17 mouse cellular contexts compared by ENCODE assay signal in the genomic region with DNA sequence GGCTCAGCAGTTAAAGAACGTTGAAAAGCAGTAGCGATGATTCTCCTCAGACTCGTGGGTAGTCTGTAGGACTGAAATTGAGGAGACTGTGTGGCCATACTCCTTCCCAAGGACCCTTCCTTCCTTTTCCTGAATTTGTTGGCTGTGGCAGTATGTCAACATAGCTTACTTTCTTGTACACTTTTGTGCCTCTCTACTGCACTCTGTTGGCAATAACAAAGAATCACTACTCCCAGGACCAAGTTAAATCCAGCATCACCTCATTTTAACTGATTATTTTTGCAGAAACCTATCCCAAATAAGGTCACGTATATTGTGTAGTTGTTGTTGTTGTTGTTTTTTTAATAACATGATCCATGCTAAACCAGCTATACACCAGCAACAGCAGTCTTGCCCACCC. TPM values are rescaled to one million over a fixed set of nuclear protein-coding genes. Genes with fewer than 3 reads are reported as not detected.
DNase-seq lines count a peak whose midpoint lies in the region; ATAC-seq and TF ChIP-seq lines count a peak whose summit lies in the region.
"Had no signal": no experiment of that assay in that cellular context is flagged by ENCODE, and none has a peak within 500 bp of the region (broad histone marks: within the 10 kb centered on the region; RNA-seq: fewer than 3 reads in every experiment).

No protein-coding gene starts in this region.

- no peak overlapping the region for H3K4me2 ChIP-seq in heart, postnatal 0 days (ENCODE audit: low read depth, low read length)
- H3K4me2 ChIP-seq in midbrain, postnatal 0 days (ENCODE audit: low read depth, low read length, poor library complexity, severe bottlenecking): no peak overlapping the region
- no peak overlapping the region for H3K4me2 ChIP-seq in stomach, postnatal 0 days (replicated peaks; ENCODE audit: low read depth)
- H3K4me2 ChIP-seq: forebrain, embryonic 15.5 days; limb, embryonic 13.5 days had no signal

- peak; percentile 49 for DNase-seq in heart, postnatal 0 days (ENCODE audit: low spot score)
- no peak for DNase-seq in heart, embryonic 10.5 days (ENCODE audit: low spot score)
- DNase-seq in midbrain, postnatal 0 days (ENCODE audit: low spot score): no peak
- DNase-seq in midbrain, embryonic 10.5 days (ENCODE audit: low spot score): no peak
- DNase-seq in MN1 (ENCODE audit: low spot score): peak; percentile 12
- no peak for DNase-seq in stomach, postnatal 0 days (ENCODE audit: low spot score)
- no peak for DNase-seq in embryo, embryonic 10.5 days (ENCODE audit: low spot score)
- DNase-seq: cerebellum, adult 18-20 months; embryo, embryonic 11 days; gastrocnemius, postnatal 14 days; kidney, postnatal 14 days; lung, adult 18-20 months; thymus, postnatal 14 days had no signal

- no peak for TF ChIP-seq EP300 in heart, postnatal 0 days (IDR thresholded peaks at IDR 0.05; ENCODE audit: low read depth)
- no peak for TF ChIP-seq EP300 in stomach, postnatal 0 days (optimal IDR thresholded peaks at IDR 0.05)

- H3K27me3 ChIP-seq in heart, postnatal 0 days (ENCODE audit: control insufficient read depth, insufficient read depth, low read length): no peaks in the 10 kb centered on the region
- H3K27me3 ChIP-seq in heart, embryonic 10.5 days (ENCODE audit: insufficient read depth, poor library complexity, severe bottlenecking): no peaks in the 10 kb centered on the region
- H3K27me3 ChIP-seq in midbrain, postnatal 0 days (ENCODE audit: insufficient read depth, low read length): no peaks in the 10 kb centered on the region
- no peaks in the 10 kb centered on the region for H3K27me3 ChIP-seq in midbrain, embryonic 10.5 days (ENCODE audit: low read depth, poor library complexity, severe bottlenecking)
- no peaks in the 10 kb centered on the region for H3K27me3 ChIP-seq in stomach, postnatal 0 days (ENCODE audit: control insufficient read depth, insufficient read depth, low read length)
- H3K27me3 ChIP-seq: forebrain, embryonic 15.5 days; limb, embryonic 13.5 days; megakaryocyte, embryonic 14.5 days had no signal

- H3K4me1 ChIP-seq in heart, postnatal 0 days (ENCODE audit: control insufficient read depth, insufficient read depth): peaks cover 27% of the 10 kb centered on the region
- peaks cover 13% of the 10 kb centered on the region for H3K4me1 ChIP-seq in heart, embryonic 10.5 days
- H3K4me1 ChIP-seq in midbrain, postnatal 0 days (ENCODE audit: insufficient read depth, low read length): no peaks in the 10 kb centered on the region
- no peaks in the 10 kb centered on the region for H3K4me1 ChIP-seq in midbrain, embryonic 10.5 days
- H3K4me1 ChIP-seq in stomach, postnatal 0 days (replicated peaks; ENCODE audit: control insufficient read depth, insufficient read depth): no peaks in the 10 kb centered on the region
- H3K4me1 ChIP-seq: limb, embryonic 13.5 days had no signal

- no peak for ATAC-seq in heart, postnatal 0 days (ENCODE audit: insufficient read depth, low read depth)
- no peak for ATAC-seq in midbrain, postnatal 0 days (ENCODE audit: low FRiP score)
- no peak for ATAC-seq in stomach, postnatal 0 days (ENCODE audit: low FRiP score, low TSS enrichment)
- ATAC-seq: forebrain, embryonic 15.5 days had no signal

- 88% methylated on average over 4 of the region's 4 CpGs for WGBS in heart, postnatal 0 days
- 91% methylated on average over 4 of the region's 4 CpGs for WGBS in heart, embryonic 10.5 days
- WGBS in midbrain, postnatal 0 days: 87% methylated on average over 4 of the region's 4 CpGs
- 93% methylated on average over 4 of the region's 4 CpGs for WGBS in midbrain, embryonic 10.5 days
- WGBS in stomach, postnatal 0 days: 89% methylated on average over 4 of the region's 4 CpGs

- H3K9ac ChIP-seq in heart, postnatal 0 days (replicated peaks; ENCODE audit: low read depth, low read length): no peak overlapping the region
- H3K9ac ChIP-seq in midbrain, postnatal 0 days (replicated peaks; ENCODE audit: low read length, poor library complexity, severe bottlenecking): no peak overlapping the region
- no peak overlapping the region for H3K9ac ChIP-seq in stomach, postnatal 0 days (ENCODE audit: low read length)
- H3K9ac ChIP-seq: forebrain, embryonic 15.5 days; limb, embryonic 13.5 days had no signal

- H3K9me3 ChIP-seq in heart, postnatal 0 days (replicated peaks; ENCODE audit: control insufficient read depth, low read length): no peaks in the 10 kb centered on the region
- H3K9me3 ChIP-seq in heart, embryonic 10.5 days: no peaks in the 10 kb centered on the region
- H3K9me3 ChIP-seq in midbrain, postnatal 0 days (ENCODE audit: low read length): no peaks in the 10 kb centered on the region
- H3K9me3 ChIP-seq in midbrain, embryonic 10.5 days (replicated peaks): no peaks in the 10 kb centered on the region; the same call in 1 of the 2 replicates
- no peaks in the 10 kb centered on the region for H3K9me3 ChIP-seq in stomach, postnatal 0 days (ENCODE audit: control insufficient read depth, low read length)
- H3K9me3 ChIP-seq: forebrain, embryonic 15.5 days; limb, embryonic 13.5 days; megakaryocyte, embryonic 14.5 days had no signal

- peaks cover 37% of the 10 kb centered on the region for H3K36me3 ChIP-seq in heart, postnatal 0 days (replicated peaks; ENCODE audit: control insufficient read depth, insufficient read depth, low read length)
- peaks cover 66% of the 10 kb centered on the region for H3K36me3 ChIP-seq in heart, embryonic 10.5 days
- peaks cover 38% of the 10 kb centered on the region for H3K36me3 ChIP-seq in midbrain, postnatal 0 days (ENCODE audit: insufficient read depth, low read length)
- H3K36me3 ChIP-seq in midbrain, embryonic 10.5 days: peaks cover 86% of the 10 kb centered on the region
- peaks cover 14% of the 10 kb centered on the region for H3K36me3 ChIP-seq in stomach, postnatal 0 days (ENCODE audit: control insufficient read depth, insufficient read depth, low read length)

- peak overlapping the region; percentile 51; the same call in 1 of the 2 replicates for H3K27ac ChIP-seq in heart, postnatal 0 days (ENCODE audit: low read depth)
- no peak overlapping the region for H3K27ac ChIP-seq in heart, embryonic 10.5 days
- H3K27ac ChIP-seq in midbrain, postnatal 0 days (ENCODE audit: low read depth, low read length): no peak overlapping the region
- no peak overlapping the region for H3K27ac ChIP-seq in midbrain, embryonic 10.5 days (replicated peaks)
- H3K27ac ChIP-seq in stomach, postnatal 0 days (replicated peaks): no peak overlapping the region
- H3K27ac ChIP-seq: forebrain, embryonic 15.5 days; limb, embryonic 13.5 days had no signal

- peak; percentile 35; the same call in 1 of the 2 replicates for TF ChIP-seq CTCF in heart, postnatal 0 days (IDR thresholded peaks at IDR 0.05; ENCODE audit: low read depth)
- TF ChIP-seq CTCF in midbrain, postnatal 0 days (IDR thresholded peaks at IDR 0.05): peak; percentile 56
- peak; percentile 63 for TF ChIP-seq CTCF in stomach, postnatal 0 days (IDR thresholded peaks at IDR 0.05; ENCODE audit: low read depth)

- H3K4me3 ChIP-seq in heart, postnatal 0 days (ENCODE audit: low read depth, low read length): no peak overlapping the region
- H3K4me3 ChIP-seq in heart, embryonic 10.5 days: no peak overlapping the region
- H3K4me3 ChIP-seq in midbrain, postnatal 0 days (ENCODE audit: low read depth, low read length): no peak overlapping the region
- no peak overlapping the region for H3K4me3 ChIP-seq in midbrain, embryonic 10.5 days
- H3K4me3 ChIP-seq in stomach, postnatal 0 days (ENCODE audit: low read depth, low read length): no peak overlapping the region
- H3K4me3 ChIP-seq: forebrain, embryonic 15.5 days; limb, embryonic 13.5 days; megakaryocyte, embryonic 14.5 days; myocyte had no signal

RNA-seq across cellular contexts. Expression of a gene that starts 25.3 kb away (rescaled TPM):
- 5.7 and 11.4 TPM in 2 replicates for total RNA-seq in heart, postnatal 0 days (2014; rRNA removed; ENCODE audit: low replicate concordance)
- polyA plus RNA-seq in heart, postnatal 0 days (2015; fragmentation: Nextera tagmentation; extraction: Ambion mirVana): 19.6 and 20.0 TPM in 2 replicates
- 36.3 and 49.1 TPM in 2 replicates for polyA plus RNA-seq in heart, embryonic 10.5 days (2016; fragmentation: Nextera tagmentation; extraction: Ambion mirVana)
- total RNA-seq in midbrain, postnatal 0 days (2014; rRNA removed): 27.7 and 27.8 TPM in 2 replicates
- 43.0 and 45.0 TPM in 2 replicates for polyA plus RNA-seq in midbrain, postnatal 0 days (2015; fragmentation: Nextera tagmentation; extraction: Ambion mirVana)
- 49.4 and 52.3 TPM in 2 replicates for polyA plus RNA-seq in midbrain, embryonic 10.5 days (2016; fragmentation: Nextera tagmentation; extraction: Ambion mirVana)
- 16.1 and 17.8 TPM in 2 replicates for polyA plus RNA-seq in stomach, postnatal 0 days (2015; fragmentation: Nextera tagmentation; extraction: Ambion mirVana)

RNA-seq across cellular contexts. Expression of a gene that starts 56.8 kb away (rescaled TPM):
- total RNA-seq in heart, postnatal 0 days (2014; rRNA removed; ENCODE audit: low replicate concordance): 36.2 and 51.0 TPM in 2 replicates
- 30.1 and 33.6 TPM in 2 replicates for polyA plus RNA-seq in heart, postnatal 0 days (2015; fragmentation: Nextera tagmentation; extraction: Ambion mirVana)
- polyA plus RNA-seq in heart, embryonic 10.5 days (2016; fragmentation: Nextera tagmentation; extraction: Ambion mirVana): 71.2 and 87.1 TPM in 2 replicates
- 164 and 181 TPM in 2 replicates for total RNA-seq in midbrain, postnatal 0 days (2014; rRNA removed)
- polyA plus RNA-seq in midbrain, postnatal 0 days (2015; fragmentation: Nextera tagmentation; extraction: Ambion mirVana): 103 and 109 TPM in 2 replicates
- 138 and 156 TPM in 2 replicates for polyA plus RNA-seq in midbrain, embryonic 10.5 days (2016; fragmentation: Nextera tagmentation; extraction: Ambion mirVana)
- 28.9 and 29.0 TPM in 2 replicates for polyA plus RNA-seq in stomach, postnatal 0 days (2015; fragmentation: Nextera tagmentation; extraction: Ambion mirVana)

Comparison
In these comparisons a context has a peak if more than half of its experiments do, and no peak if none do; other contexts are left out.
1. DNase-seq: peak in heart, postnatal 0 days (single experiment) and MN1 (single experiment); none in heart, embryonic 10.5 days (single experiment), midbrain, postnatal 0 days (single experiment), midbrain, embryonic 10.5 days (single experiment), stomach, postnatal 0 days (single experiment) and embryo, embryonic 10.5 days (single experiment).
2. Peak in every context shown above with its lines, with median percentiles within 50 percentile points of each other: CTCF ChIP-seq.